Mouse (Mus musculus): ENCODE data around the gene Ddx10.

- no peak for TF ChIP-seq CTCF (IDR thresholded peaks at IDR 0.05)
- no peak for TF ChIP-seq POLR2A (IDR thresholded peaks at IDR 0.05; ENCODE audit: insufficient read depth, low read depth, low read length)
- TF ChIP-seq EP300 (IDR thresholded peaks at IDR 0.05; ENCODE audit: insufficient read depth, low read depth, low read length) = peak; percentile 83
Observed at GRCm38 (mm10) chr9:53064531-53064930, 183.3 kb downstream of the Ddx10 start.
